14 mouse cellular contexts compared by ENCODE assay signal in genomic region chr8:108788762-108789157, GRCm38 (mm10).
DNase-seq lines count a peak whose midpoint lies in the region; ATAC-seq and TF ChIP-seq lines count a peak whose summit lies in the region.
"Had no signal": no experiment of that assay in that cellular context is flagged by ENCODE, and none has a peak within 500 bp of the region (broad histone marks: within the 10 kb centered on the region; RNA-seq: fewer than 3 reads in every experiment).

No protein-coding gene starts in this region.

- WGBS in stomach, embryonic 14.5 days = 53% methylated on average over 10 of the region's 10 CpGs
- 63% methylated on average over 10 of the region's 10 CpGs for WGBS in stomach, postnatal 0 days
- WGBS in hindbrain, embryonic 12.5 days = 31% methylated on average over 10 of the region's 10 CpGs
- WGBS in midbrain, embryonic 11.5 days = 25% methylated on average over 10 of the region's 10 CpGs

- no peak for TF ChIP-seq CTCF in stomach, postnatal 0 days (IDR thresholded peaks at IDR 0.05; ENCODE audit: low read depth)

- peaks cover 17% of the 10 kb centered on the region for H3K36me3 ChIP-seq in stomach, embryonic 14.5 days (ENCODE audit: control insufficient read depth, insufficient read depth, low read length)
- peaks cover 13% of the 10 kb centered on the region for H3K36me3 ChIP-seq in stomach, postnatal 0 days (ENCODE audit: control insufficient read depth, insufficient read depth, low read length)
- peaks cover 20% of the 10 kb centered on the region for H3K36me3 ChIP-seq in hindbrain, embryonic 12.5 days
- peaks cover 17% of the 10 kb centered on the region for H3K36me3 ChIP-seq in midbrain, embryonic 11.5 days (ENCODE audit: control insufficient read depth, insufficient read depth, low read length)

- H3K4me3 ChIP-seq in stomach, embryonic 14.5 days (ENCODE audit: low read depth, low read length) = no peak overlapping the region
- no peak overlapping the region for H3K4me3 ChIP-seq in stomach, postnatal 0 days (ENCODE audit: low read depth, low read length)
- no peak overlapping the region for H3K4me3 ChIP-seq in hindbrain, embryonic 12.5 days
- H3K4me3 ChIP-seq in midbrain, embryonic 11.5 days (ENCODE audit: low read depth, low read length) = no peak overlapping the region

- peaks cover 15% of the 10 kb centered on the region for H3K9me3 ChIP-seq in stomach, embryonic 14.5 days (ENCODE audit: control insufficient read depth, low read depth, low read length)
- no peaks in the 10 kb centered on the region; the same call in 1 of the 2 replicates for H3K9me3 ChIP-seq in stomach, postnatal 0 days (ENCODE audit: control insufficient read depth, low read length)
- H3K9me3 ChIP-seq in hindbrain, embryonic 12.5 days (replicated peaks) = peaks cover 22% of the 10 kb centered on the region
- peaks cover 13% of the 10 kb centered on the region; the same call in 1 of the 2 replicates for H3K9me3 ChIP-seq in midbrain, embryonic 11.5 days (ENCODE audit: control insufficient read depth, low read length)

- H3K4me2 ChIP-seq in stomach, embryonic 14.5 days (replicated peaks; ENCODE audit: low read depth, low read length) = no peak overlapping the region
- H3K4me2 ChIP-seq in stomach, postnatal 0 days (replicated peaks; ENCODE audit: low read depth) = no peak overlapping the region
- 0 out of 2 replicates have a peak overlapping the region, but pooled peaks have one; percentile 7 for H3K4me2 ChIP-seq in hindbrain, embryonic 12.5 days (replicated peaks)
- H3K4me2 ChIP-seq in midbrain, embryonic 11.5 days = peak overlapping the region; percentile 13; the same call in 1 of the 2 replicates
- H3K4me2 ChIP-seq: liver, embryonic 11.5 days had no signal

- TF ChIP-seq EP300 in stomach, postnatal 0 days (optimal IDR thresholded peaks at IDR 0.05) = no peak

- peak overlapping the region; percentile 15; the same call in 1 of the 2 replicates for H3K27ac ChIP-seq in stomach, embryonic 14.5 days (ENCODE audit: low read length)
- H3K27ac ChIP-seq in stomach, postnatal 0 days (replicated peaks) = no peak overlapping the region
- H3K27ac ChIP-seq in hindbrain, embryonic 12.5 days = no peak overlapping the region
- no peak overlapping the region for H3K27ac ChIP-seq in midbrain, embryonic 11.5 days (ENCODE audit: low read depth, low read length)

- peaks cover 21% of the 10 kb centered on the region; the same call in 1 of the 2 replicates for H3K4me1 ChIP-seq in stomach, embryonic 14.5 days (ENCODE audit: control insufficient read depth, insufficient read depth, low read length)
- H3K4me1 ChIP-seq in stomach, postnatal 0 days (replicated peaks; ENCODE audit: control insufficient read depth, insufficient read depth) = no peaks in the 10 kb centered on the region
- H3K4me1 ChIP-seq in hindbrain, embryonic 12.5 days = peaks cover 51% of the 10 kb centered on the region
- peaks cover 20% of the 10 kb centered on the region for H3K4me1 ChIP-seq in midbrain, embryonic 11.5 days (ENCODE audit: control insufficient read depth, insufficient read depth, low read length)

- no peak for ATAC-seq in stomach, embryonic 14.5 days (ENCODE audit: insufficient number of reproducible peaks, insufficient read depth, low FRiP score, low read depth)
- ATAC-seq in stomach, postnatal 0 days (ENCODE audit: low FRiP score, low TSS enrichment) = no peak
- ATAC-seq in hindbrain, embryonic 12.5 days (ENCODE audit: low FRiP score) = peak; percentile 24; the same call in 1 of the 2 replicates
- no peak for ATAC-seq in midbrain, embryonic 11.5 days (ENCODE audit: low FRiP score)
- ATAC-seq: lung, postnatal 0 days had no signal

- intact Hi-C loops in left cerebral cortex, postnatal 36 days (cut with DNase I) = no loop called here

- no peak overlapping the region for H3K9ac ChIP-seq in stomach, embryonic 14.5 days (replicated peaks; ENCODE audit: low read depth, low read length)
- H3K9ac ChIP-seq in stomach, postnatal 0 days (ENCODE audit: low read length) = no peak overlapping the region
- H3K9ac ChIP-seq in hindbrain, embryonic 12.5 days = no peak overlapping the region
- H3K9ac ChIP-seq in midbrain, embryonic 11.5 days (ENCODE audit: low read length) = no peak overlapping the region

- DNase-seq in stomach, postnatal 0 days (ENCODE audit: low spot score) = no peak
- DNase-seq in midbrain, embryonic 11.5 days (ENCODE audit: low spot score, missing footprints) = peak; percentile 88
- DNase-seq in spleen, postnatal 4 days (ENCODE audit: low spot score in 2 of 2) = no peak
- no peak for DNase-seq in left cerebral cortex, postnatal 36 days (ENCODE audit: low spot score in 2 of 2)
- no peak for DNase-seq in embryo, embryonic 10 days (ENCODE audit: low spot score)
- DNase-seq: cerebellum, adult 18-20 months; gastrocnemius, postnatal 14 days; kidney, adult 18-20 months; right cerebral cortex, postnatal 4 days; thymus, postnatal 36 days had no signal

- no peaks in the 10 kb centered on the region for H3K27me3 ChIP-seq in stomach, embryonic 14.5 days (ENCODE audit: control insufficient read depth, insufficient read depth, low read length)
- no peaks in the 10 kb centered on the region for H3K27me3 ChIP-seq in stomach, postnatal 0 days (ENCODE audit: control insufficient read depth, insufficient read depth, low read length)
- peaks cover 10% of the 10 kb centered on the region; the same call in 1 of the 2 replicates for H3K27me3 ChIP-seq in hindbrain, embryonic 12.5 days
- H3K27me3 ChIP-seq in midbrain, embryonic 11.5 days (ENCODE audit: control insufficient read depth, insufficient read depth, low read length) = no peaks in the 10 kb centered on the region

Comparison
In these comparisons a context has a peak if more than half of its experiments do, and no peak if none do; other contexts are left out.
1. H3K4me2 ChIP-seq: peak in hindbrain, embryonic 12.5 days (single experiment) and midbrain, embryonic 11.5 days (single experiment); none in stomach, embryonic 14.5 days (single experiment) and stomach, postnatal 0 days (single experiment).